Mouse (Mus musculus): ENCODE data around the gene Gm10985.

The Gm10985 gene

DNA sequence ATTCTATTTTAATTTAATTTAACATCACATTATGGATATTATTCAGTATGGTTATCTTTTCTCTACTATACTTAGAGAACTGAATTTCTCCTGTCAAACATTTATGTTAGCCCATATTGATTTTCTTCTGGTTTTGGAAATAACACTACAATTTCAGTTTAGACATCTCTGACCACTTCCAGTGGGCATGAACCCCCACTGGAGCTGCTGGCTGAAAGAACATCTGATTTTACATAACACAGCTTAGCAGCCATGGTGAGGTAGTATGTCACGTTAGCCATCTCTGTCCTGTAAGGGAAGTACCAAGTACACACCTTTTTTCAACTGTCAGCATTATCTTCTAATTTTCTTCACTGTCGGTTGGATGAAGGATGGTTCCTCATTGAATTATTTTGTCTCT lies at the start of gene Gm10985:
Gene Gm10985 (plus strand): TSS at position 301 of the 400 bp plus-strand sequence.
- no peak for DNase-seq

DNA sequence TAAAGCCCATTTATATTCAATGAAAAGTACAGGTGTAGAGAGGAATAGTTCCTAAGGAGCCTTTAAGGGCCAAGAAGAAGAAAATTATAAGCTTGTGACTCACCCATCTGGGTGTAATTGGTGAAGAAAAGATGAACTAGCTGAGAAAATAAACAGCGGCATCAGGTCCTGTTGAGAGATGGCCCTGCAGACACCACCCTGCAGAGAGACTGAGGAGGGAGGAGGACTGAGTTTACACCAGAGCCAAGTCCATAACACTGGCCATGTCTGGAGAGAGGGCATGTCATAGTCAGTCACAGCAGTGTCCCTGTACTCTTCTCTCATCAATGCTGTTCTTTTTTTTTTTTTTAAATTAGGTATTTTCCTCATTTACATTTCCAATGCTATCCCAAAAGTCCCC lies 48.0 kb upstream of the Gm10985 start:
- no peak for DNase-seq

DNA sequence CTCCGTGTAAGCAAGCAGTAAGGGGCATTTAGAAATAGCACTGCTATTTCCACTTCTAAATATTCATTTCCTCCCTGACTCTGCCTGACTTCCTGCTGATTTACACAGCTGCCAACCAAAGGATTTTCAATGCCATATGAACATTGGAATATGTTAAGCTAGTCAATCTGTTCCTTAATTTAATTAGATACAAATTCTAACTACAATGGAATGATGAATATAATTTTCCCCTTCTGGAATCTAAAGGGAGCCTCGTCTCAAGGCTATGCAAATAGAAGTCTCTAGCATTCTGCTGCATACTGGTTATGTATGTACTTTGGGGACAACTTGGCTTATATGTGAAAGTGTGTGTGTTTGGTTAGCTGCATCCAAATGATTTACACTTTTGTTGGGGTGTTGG lies 45.2 kb upstream of the Gm10985 start:
- DNase-seq: no peak

DNA sequence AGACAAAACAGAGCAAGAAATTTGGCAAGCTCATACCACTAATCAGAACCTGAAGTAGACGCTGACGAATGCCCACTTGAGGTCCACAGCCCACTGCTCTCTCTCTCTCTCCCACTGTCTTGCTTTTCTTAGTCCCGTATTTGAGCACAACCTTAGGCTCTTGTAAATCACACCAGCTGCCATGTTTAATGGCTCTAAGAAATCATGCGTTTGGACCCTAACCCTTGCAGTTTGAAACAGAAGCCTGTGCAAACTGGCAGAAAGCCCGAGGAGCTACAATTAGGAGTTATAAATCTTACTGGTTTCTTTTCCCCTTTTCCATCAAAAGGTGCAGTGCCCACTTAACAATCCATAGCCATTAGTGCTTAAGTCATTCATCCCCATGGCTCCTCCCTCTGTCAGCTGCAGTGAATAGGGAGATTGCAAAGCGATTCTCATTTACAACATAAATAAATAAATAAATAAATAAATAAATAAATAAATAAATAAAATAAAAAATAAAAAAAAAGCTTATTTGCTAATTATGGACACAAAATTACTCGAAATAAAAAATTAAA lies 31.4 kb upstream of the Gm10985 start:
- no peak for DNase-seq

DNA sequence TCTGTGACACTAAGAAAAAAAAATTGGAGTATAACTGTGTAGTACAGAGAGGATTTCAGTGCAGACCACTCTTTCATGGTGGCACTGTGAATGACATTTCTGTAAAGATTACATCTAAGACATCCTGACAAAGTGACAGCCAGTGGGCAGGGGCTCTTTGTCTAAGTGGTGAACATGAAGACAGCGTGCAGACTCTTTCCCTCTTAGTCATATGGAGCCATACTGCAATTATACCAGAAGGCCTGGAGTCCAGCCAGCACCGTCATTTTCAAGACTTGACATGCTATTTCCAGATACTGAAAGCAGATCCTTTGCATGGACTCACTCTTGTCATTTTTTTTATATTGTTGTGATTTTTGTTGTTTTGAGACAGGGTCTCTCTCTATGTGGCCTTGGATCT lies 10.6 kb upstream of the Gm10985 start:
- DNase-seq: no peak

DNA sequence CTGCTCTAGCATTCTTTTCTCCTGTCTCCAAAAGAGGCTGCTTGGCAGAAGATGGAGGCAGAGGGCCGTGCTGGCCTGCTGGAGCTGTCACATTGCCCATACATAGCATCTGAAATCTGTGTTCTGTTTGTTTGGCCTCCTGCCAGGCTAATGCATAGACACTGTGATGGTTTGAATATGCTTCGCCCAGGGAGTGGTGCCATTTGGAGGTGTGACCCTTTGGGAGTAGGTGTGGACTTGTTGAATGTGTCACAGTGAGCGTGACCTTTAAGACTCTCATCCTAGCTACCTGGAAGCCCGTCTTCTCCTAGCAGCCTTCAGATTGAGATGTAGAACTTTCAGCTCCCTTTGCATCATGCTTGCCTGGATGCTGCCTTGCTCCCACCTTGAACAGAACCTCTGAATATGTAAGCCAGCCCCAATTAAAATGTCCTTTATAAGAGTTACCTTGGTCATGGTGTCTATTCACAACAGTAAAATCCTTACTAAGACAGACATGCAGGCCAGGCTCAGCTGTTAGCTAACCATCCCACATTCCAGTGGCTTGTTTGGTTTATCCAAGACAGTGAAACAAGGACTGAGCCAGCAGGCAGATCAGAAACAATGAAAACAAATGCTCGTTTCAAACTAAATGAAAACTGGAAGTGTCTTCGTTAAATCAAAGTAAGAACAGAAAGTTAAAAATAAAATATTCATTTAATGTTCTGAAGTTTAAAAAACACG lies 1.5 kb downstream of the Gm10985 start:
- no peak for DNase-seq

DNA sequence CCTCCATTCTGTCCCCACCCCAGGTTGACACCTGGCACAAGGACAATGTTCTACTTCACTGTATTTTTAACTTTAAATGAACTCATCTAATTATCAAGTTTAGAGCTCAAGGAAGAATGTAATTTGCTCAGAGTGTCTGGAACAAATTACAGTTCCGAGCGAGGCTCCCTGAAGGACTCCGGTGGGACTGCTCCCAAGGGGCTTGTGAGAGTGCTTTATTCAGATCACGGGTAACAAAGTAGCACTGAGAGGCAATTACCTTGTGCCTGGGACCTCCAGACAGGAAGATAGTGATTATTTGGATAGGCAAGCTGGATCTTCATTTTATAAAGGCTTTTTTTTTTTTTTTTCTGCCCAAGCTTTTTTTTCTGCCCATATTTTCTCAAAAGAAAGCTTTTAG lies 2.8 kb downstream of the Gm10985 start:
- no peak for DNase-seq

DNA sequence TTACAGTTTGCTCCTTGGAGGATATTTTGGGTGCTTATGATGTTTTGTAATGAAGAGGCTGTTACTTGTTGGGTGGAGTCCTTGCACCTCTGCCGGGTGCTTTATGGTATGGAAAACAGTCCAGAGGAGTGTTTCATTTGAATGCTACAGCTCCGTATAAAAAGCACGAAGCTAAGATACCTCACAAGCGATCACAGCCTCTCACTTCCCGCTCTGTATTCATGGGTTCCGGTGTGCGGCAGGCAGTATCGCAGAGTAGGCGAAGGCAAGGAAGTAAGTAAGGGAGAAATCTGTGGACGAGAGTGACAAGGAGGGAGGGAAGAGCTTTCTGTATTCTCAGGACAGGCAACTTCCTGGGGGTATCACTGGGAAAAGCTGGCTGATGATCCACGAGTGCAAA lies 3.4 kb downstream of the Gm10985 start:
- DNase-seq: no peak

DNA sequence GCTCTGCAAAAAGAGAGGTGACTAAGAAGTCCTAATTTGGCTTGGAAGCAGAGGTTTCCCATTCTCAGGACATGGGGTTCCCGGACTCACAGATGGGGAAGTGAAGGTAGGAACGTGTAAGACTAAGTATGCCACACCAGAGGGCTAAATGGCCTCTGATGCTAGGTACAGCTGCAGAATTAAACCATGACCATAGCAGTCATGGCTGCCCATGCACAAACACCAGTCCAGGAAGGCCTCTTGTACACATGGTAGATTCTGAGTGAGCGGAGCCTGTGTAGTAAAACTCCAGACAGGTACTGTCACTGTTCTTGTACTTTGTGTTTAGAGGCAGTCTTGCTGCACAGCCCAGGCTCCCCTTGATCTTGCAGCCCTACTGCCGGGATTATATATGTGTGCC lies 9.4 kb downstream of the Gm10985 start:
- DNase-seq: no peak

DNA sequence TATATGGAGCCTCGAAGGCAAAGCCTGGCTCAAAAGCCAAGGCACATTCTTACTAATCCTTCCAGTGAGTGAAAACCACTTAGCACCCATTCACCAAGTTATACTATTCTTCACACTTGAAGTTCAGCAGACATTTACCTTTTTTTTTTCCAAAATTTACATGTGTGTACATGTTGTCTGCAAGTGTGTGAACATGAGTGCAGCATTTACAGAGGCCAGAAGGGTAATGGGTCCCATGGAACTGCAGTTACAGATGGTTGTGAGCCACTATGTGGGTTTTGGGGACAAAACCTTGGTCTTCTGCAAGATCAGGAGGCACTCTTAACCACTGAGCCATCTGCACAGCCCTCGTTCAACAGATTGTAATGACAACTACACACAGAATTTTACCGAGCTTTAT lies 9.9 kb downstream of the Gm10985 start:
- DNase-seq: no peak

DNA sequence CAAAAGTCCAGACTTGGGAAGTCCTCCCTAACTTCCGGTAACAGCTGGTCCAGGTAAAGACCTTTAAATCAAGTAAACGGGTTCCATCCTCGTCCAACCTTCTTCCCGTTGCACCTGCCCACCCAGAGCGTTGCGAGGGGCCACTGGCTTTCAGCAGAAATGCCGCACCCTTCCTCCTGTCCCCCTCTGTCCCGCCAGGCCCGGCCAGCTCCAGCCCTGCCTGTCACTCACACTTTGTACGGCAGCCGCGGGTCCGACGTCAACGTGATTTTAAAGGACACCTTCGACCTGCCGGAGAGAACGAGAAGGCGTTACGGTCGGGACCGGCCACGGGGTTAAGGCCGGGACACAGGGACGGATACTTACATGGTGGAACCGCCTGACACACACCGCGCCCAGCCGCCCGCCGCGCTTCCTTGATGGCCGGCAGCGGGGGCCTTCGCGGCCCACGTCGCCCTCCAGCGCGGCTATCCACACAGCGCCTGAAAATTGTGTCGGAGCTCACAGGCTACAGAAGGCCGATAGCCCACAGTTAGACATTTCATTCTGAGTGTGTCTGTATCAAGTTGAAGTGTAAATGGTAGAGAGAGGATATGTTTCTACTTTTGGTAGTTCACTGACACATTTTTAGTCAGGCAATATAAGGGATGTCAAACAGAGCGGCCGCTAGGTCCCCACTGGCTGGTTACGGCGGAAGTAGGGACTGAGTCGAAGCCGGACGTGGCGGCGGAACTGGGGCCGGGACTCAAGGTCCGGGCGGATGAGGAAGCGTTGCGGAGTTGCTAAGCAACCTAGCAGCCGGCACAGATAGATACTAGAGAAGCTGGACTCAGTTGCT lies 18.7 kb downstream of the Gm10985 start, which contains the start of gene Ufm1:
Gene Ufm1 (minus strand): TSS at position 448 of the 838 bp plus-strand sequence.
- DNase-seq: peak; percentile 96

DNA sequence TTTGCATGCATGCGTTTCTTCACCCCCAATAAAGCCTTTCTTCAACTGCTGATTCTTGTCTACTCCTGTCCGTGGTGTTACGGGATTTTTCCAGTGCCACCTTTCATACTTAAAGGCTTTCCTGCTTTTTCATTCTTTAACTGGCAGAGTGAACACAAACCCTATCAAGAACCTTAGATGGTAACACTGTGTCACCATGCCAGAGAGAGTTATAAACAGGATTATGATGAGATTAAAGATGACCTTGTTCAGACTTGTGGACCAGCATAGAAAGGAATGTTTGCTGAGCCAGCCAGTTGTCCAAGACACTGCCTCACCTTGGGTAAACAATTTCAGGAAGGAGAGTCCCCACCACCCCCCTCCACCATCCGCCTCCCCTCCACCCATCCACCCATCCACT lies 23.3 kb downstream of the Gm10985 start:
- DNase-seq: no peak

DNA sequence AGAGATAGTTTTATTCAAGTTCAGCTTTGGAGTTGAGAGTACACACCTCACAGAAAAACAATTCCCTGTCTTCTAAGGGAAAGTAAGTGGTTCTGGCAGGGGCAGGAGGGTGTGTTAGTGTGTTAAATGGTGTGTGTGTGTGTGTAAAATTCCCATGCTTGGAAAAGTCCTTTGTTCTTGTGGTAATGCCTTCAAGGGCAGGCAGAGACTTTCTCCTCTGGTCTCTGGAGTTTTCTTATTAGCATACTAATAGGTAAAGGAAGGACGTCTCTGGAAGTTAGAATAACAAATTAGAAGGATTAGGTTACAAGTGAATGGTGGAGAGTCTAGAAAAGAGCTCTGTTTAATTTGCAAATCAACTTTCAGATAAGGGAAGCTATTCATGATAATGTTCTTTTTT lies 24.4 kb downstream of the Gm10985 start:
- no peak for DNase-seq

DNA sequence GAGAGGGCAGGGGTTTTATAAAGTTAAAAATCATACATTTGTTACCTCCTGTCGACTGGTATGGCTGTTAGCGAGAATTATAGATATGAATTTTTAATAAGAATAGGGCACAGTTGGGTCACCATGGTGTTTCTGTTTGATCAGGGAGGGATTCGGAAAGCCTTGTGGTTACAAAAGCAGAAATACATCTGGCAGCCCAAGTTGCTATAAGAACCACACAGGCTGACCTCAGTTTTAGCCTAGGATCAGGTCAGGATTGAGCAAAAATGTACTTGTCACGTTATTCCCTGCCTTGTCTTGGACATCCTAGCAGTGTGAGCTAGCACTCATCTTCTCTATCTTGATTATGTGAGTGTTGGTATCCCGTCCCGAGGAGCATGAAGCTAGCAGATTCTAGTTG lies 25.6 kb downstream of the Gm10985 start:
- no peak for DNase-seq

DNA sequence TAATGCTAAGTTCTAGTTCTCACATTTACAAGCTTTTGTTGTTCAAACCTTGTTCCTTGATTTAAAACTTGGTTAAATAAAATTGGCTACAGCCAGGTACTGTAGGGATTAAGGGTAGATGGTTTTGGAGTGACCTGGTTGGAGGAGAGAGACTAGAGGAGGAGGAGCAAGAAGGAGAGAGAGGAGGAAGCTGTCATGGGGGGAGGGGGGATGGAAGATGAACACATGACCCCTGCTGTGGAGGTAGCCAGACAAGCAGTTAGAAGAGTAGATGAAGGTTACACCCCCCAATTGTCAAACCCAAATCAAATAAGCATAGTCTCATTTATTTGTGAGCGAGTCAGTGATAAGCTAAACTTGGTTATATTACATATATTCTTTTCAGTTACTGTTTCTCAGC lies 26.7 kb downstream of the Gm10985 start:
- DNase-seq: no peak

DNA sequence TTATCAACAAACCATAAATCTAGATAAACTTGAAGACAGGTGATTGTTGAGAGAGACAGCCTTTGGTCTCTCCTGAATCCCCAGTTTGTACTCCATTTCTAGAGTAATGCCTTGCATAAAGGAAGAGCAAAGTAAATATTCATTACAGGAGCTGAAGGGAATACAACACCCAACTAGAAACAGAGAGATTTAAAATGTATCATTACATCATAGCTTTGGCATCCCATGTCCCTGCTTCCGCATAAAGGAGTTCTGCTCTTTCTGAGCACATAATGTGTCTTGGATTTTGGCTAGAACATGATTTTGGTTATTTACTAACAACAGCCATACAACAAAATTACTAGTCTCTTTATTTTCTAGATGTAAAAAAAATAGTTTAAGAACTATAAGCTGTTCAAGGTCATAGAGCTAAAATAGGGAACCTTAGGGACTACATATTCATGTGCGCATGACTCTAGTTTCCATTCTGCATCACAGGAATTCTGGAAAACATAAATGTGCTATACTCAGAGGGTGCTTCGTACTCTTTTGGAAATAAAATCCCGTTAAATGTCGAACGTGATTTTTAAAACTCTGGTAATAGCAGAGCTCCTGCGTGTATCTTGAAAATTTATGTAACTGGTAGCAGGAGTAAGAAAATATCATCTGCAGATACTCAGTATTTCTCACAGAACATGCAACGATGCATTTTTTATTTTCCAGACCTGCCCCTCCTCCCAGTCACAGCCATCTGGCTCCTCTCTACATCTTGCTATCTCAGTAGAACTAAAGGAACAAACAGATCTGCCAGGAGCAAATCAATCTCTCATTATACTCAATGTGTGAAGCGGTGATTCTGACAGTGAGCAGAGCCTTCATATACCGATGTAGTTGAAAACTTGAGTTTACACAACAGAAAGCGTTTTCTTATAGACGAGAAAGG lies 46.0 kb downstream of the Gm10985 start:
- DNase-seq: peak; percentile 90

All from layer of hippocampus, adult 9-11 months (tissue).